Mouse (Mus musculus) C3H10T1/2 (cell line): ENCODE results near the gene Grk5. TPM values are rescaled to one million over a fixed set of nuclear protein-coding genes. Genes with fewer than 3 reads are reported as not detected.

Experiments
- polyA plus RNA-seq, 2 experiments: library from polyadenylated mRNA; unstranded; fragments of >200 nt; fragmentation: generic; extraction: Trizol; gene quantifications; one replicate each; pipeline ENCODE4 v1.2.1; 2012; ENCODE audit warnings: missing spikeins in 2 of 2

Gene Grk5
- 1 to 10 TPM in 1 of 2 experiments, under 1 TPM in 1; 0.96 to 4.0 TPM for polyA plus RNA-seq

DNA sequence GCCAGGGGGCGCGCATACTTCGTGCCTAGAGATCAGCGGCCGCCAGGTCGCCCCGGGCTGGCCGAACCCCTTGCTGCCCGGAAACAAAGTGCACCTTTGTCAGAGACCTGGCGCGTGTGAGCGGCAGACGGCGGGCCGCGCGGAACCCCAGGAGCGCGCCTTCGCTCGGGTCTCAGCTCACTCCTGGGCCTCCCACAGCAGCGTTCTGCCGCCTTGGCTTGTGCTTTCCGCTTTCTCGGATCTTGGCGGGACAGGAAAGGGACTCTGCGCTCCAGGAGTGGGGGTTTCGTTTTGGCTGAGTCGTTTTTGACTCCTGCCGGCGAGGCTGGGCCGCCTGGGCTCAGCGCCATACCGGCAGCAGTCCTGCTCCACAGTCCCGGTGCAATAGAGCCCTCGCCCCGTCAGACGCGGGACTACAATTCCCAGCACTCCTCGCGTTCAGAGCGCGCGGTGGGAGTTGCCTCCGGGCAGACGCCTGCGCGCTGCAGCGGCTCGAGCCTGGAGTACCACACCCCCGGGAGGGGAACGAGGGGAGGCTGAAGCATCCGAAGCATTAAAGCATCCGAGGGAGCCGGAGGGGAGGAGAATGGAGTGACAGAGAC, at the start of gene Grk5:
Grk5 (plus strand) TSS at position 36 of the 602 bp plus-strand sequence.

GRCm38 (mm10) chr19:60860868-60861700, 28.5 kb upstream of the Grk5 start, which contains the start of gene Sfxn4:
Sfxn4 (minus strand) TSS chr19:60861479.

GRCm38 (mm10) chr19:60874064-60874694, 15.4 kb upstream of the Grk5 start, which contains the start of gene Prdx3:
Prdx3 (minus strand) TSS chr19:60874556.

GRCm38 (mm10) chr19:61140342-61141206, 251.0 kb downstream of the Grk5 start, which contains the start of gene Zfp950:
Zfp950 (minus strand) TSS chr19:61140840.

Other genes starting within 250 kb of the Grk5 start
- under 1 TPM; 0.76 to 0.85 TPM for gene Nanos1, start 133.8 kb upstream of the Grk5 start, polyA plus RNA-seq
- gene Eif3a, start 99.1 kb upstream of the Grk5 start, polyA plus RNA-seq: 10 to 100 TPM in 1 of 2 experiments, 1 to 10 TPM in 1; 7.1 to 26.9 TPM
- gene Fam45a, start 78.2 kb upstream of the Grk5 start, polyA plus RNA-seq: 1 to 10 TPM in 1 of 2 experiments, under 1 TPM in 1; 0.67 to 9.5 TPM
- 1 to 10 TPM in 1 of 2 experiments, under 1 TPM in 1; 0.92 to 8.7 TPM for gene Sfxn4, start 28.3 kb upstream of the Grk5 start, polyA plus RNA-seq
- gene Prdx3, start 15.2 kb upstream of the Grk5 start, polyA plus RNA-seq: 10 to 100 TPM; 28.7 to 72.1 TPM